Mouse (Mus musculus) hindbrain, embryonic 15.5 days (tissue): Measurements from ENCODE around the gene Wrb. TPM values are rescaled to one million over a fixed set of nuclear protein-coding genes. Genes with fewer than 3 reads are reported as not detected.
"Not testable (repeated sequence)": the region's sequence is repeated elsewhere in the genome, so short reads cannot be mapped to it uniquely, and the experiment has no call there.

Experiments
- ATAC-seq: fragments of 200-750 bp; cut with Nextera tagmentation; 2 replicates; pipeline ENCODE4 v1.8.0; 2017; ENCODE audit warnings: low read depth, moderate number of reproducible peaks, moderate TSS enrichment; ENCODE audit not compliant: low FRiP score
- H3K27ac ChIP-seq: fragments of 300-500 bp; sonication (generic); replicated peaks from 2 replicates; pipeline ENCODE4 v1.5.1; 2015; ENCODE audit warnings: mild to moderate bottlenecking, inconsistent platforms
- H3K27me3 ChIP-seq: fragments of 300-500 bp; sonication (generic); 2 replicates; pipeline ENCODE4 v1.6.1; 2015; ENCODE audit warnings: control low read depth, inconsistent platforms
- H3K36me3 ChIP-seq: fragments of 300-500 bp; sonication (generic); 2 replicates; pipeline ENCODE4 v1.6.1; 2015; ENCODE audit warnings: control low read depth, inconsistent platforms
- H3K4me1 ChIP-seq: fragments of 300-500 bp; sonication (generic); replicated peaks from 2 replicates; pipeline ENCODE4 v1.6.1; 2015; ENCODE audit warnings: control low read depth, inconsistent platforms
- H3K4me2 ChIP-seq: fragments of 300-500 bp; sonication (generic); 2 replicates; pipeline ENCODE4 v1.6.1; 2015; ENCODE audit warnings: moderate library complexity, mild to moderate bottlenecking, inconsistent platforms
- H3K4me3 ChIP-seq: fragments of 300-500 bp; sonication (generic); 2 replicates; pipeline ENCODE4 v1.5.1; 2015; ENCODE audit warnings: mild to moderate bottlenecking, inconsistent platforms
- H3K9ac ChIP-seq: fragments of 300-500 bp; sonication (generic); 2 replicates; pipeline ENCODE4 v1.6.1; 2015; ENCODE audit warnings: inconsistent platforms
- H3K9me3 ChIP-seq: fragments of 300-500 bp; sonication (generic); 2 replicates; pipeline ENCODE4 v1.6.1; 2016; ENCODE audit warnings: control low read depth, inconsistent platforms
- WGBS: fragments of 180-500 bp; shearing (Covaris S2); methylation state at CpG from one replicate; pipeline ENCODE4 v1.1.7; 2015; 5-methylcytosine and 5-hydroxymethylcytosine counted together
- polyA plus RNA-seq: library from polyadenylated mRNA; unstranded; fragments of >200 nt; fragmentation: Nextera tagmentation; extraction: Ambion mirVana; gene quantifications from 2 replicates; pipeline ENCODE4 v1.2.1, GENCODE M21; 2015

Gene Wrb
- 205 and 206 TPM in 2 replicates for polyA plus RNA-seq

DNA sequence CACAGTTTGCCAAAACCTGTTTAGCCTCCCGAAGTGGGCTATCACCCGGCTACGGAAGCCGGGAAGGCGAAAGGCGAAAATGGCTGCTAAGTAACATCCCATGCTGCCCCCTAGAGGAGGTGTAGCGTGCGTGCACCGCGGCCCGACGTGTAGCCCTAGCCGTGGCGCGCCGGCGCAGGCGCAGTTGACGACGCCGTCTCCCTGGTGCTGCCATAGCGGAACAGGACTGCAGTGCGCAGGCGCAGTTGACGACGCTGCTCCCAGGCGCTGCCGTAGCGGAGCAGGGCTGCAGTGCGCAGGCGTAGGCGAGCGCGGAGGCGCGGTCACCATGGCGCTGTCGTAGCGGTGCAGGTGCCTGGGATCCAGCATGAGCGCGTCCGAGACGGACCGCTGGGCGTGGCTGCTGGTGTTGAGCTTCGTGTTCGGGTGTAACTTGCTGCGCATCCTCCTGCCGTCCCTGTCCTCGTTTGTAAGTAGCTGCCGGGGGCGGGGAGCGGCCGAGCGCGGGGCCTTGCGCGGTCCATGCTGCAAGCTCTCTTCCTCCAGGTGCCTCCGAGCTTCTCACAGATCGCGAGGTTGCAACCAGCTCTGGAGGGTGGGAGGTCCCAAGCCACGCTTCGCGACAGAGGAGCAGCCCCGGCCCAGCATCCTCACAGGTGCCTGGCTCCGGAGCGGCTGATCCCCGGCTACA is at the start of gene Wrb:
Gene Wrb (plus strand): TSS at position 298 of the 691 bp plus-strand sequence.
- H3K36me3 ChIP-seq: no peaks in the 10 kb centered on the region
- WGBS: under 1% methylated on average over 68 of the region's 68 CpGs
- peak; percentile 95 for ATAC-seq
- peaks cover 26% of the 10 kb centered on the region for H3K4me1 ChIP-seq
- H3K27ac ChIP-seq: peak within 1 kb of the TSS; percentile 86
- peak within 1 kb of the TSS; percentile 91 for H3K4me3 ChIP-seq
- no peaks in the 10 kb centered on the region for H3K9me3 ChIP-seq
- H3K27me3 ChIP-seq: no peaks in the 10 kb centered on the region
- H3K9ac ChIP-seq: peak within 1 kb of the TSS; percentile 79
- H3K4me2 ChIP-seq: peak within 1 kb of the TSS; percentile 77

DNA sequence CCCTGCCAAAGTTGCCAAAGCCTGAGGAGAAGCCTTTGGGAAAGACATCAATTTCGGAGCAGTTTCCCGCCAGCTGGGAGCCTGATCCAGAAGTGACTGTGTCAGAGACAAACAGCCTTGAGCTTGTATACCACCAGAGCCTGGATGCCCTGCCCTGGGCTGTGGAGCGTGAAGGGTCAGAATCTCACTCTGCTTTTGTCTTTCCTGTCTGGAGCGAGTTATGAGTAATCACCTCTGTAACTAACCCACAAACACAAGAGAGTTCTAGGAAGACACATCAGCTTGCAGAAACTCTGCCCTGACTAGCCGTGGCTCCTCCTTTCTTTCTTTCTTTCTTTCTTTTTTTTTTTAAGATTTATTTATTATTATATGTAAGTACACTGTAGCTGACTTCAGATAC is 49.2 kb upstream of the Wrb start:
- Histone ChIP-seq H3K27me3 (no peaks in the 10 kb centered on the region), H3K27ac (no peak overlapping the region), H3K9ac (no peak overlapping the region), H3K4me3 (no peak overlapping the region), H3K4me1 (no peaks in the 10 kb centered on the region), H3K4me2 (no peak overlapping the region), H3K9me3 (no peaks in the 10 kb centered on the region), H3K36me3 (no peaks in the 10 kb centered on the region)
- WGBS: 89% methylated on average over 5 of the region's 5 CpGs
- no peak for ATAC-seq

DNA sequence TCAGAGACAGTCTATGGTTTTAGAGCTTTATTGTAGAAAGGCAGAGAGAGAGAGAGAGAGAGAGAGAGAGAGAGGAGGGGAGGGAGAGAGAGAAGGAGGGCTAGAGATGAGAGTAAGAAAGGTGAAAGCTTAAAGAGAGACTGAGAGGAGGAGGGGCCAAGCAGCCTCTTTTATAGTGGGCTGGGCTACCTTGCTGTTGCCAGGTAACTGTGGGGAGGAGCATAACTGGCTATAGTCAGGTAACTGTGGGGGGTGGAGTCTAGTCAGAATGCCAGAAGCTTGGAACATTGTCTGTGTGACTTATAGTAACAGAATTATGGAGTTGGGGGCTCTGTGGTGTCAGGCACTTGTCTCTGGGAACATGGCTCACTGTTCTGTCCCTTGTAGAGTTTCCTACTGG is 47.4 kb upstream of the Wrb start:
- not testable (repeated sequence) for H3K4me3 ChIP-seq, H3K27me3 ChIP-seq, H3K4me2 ChIP-seq, ATAC-seq, H3K9me3 ChIP-seq, H3K9ac ChIP-seq, H3K36me3 ChIP-seq, H3K27ac ChIP-seq, H3K4me1 ChIP-seq

DNA sequence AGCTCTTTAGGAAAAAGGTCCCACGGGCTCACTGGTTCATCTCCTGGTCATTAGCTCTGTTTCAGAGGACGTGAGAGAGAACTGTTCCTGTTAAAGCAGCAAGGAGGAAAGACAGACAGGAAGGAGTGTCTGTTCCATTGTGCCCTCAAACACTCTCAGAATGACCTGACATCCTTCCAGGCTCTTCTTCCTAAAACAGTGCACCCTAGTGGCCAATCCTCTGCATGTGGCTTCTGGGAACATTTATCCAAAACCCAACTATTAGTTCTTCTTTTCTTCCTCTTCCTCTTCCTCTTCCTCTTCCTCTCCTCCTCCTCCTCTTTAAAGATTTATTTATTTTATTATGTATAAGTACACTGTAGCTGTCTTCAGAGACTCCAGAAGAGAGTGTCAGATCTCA is 42.2 kb upstream of the Wrb start:
- Histone ChIP-seq H3K9ac (no peak overlapping the region), H3K36me3 (no peaks in the 10 kb centered on the region), H3K4me3 (no peak overlapping the region), H3K4me1 (no peaks in the 10 kb centered on the region), H3K9me3 (no peaks in the 10 kb centered on the region), H3K27me3 (no peaks in the 10 kb centered on the region), H3K4me2 (no peak overlapping the region), H3K27ac (no peak overlapping the region)
- no peak for ATAC-seq
- WGBS: 46% methylated on average over 2 of the region's 2 CpGs

DNA sequence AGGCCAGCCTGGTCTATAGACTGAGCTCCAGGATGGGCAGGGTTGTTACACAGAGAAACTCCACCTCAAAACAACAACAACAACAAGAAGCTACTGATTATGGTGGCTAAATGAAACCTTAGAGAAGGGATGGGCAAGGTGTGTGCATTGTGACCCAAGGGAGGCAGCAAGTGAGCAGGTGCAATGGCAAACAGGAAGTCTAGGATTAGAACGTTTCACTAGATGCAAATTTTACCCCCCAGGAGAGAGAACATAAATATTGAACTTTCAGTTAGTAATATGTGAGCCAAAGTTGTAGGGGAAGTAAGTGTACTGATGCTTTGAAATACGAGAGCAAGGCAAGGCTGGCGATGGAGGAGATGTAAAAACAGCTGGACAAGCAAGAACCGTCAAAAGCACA is 35.5 kb upstream of the Wrb start:
- Histone ChIP-seq H3K4me2 (no peak overlapping the region), H3K4me1 (no peaks in the 10 kb centered on the region), H3K9me3 (no peaks in the 10 kb centered on the region), H3K27ac (no peak overlapping the region), H3K4me3 (no peak overlapping the region), H3K36me3 (no peaks in the 10 kb centered on the region), H3K27me3 (no peaks in the 10 kb centered on the region), H3K9ac (no peak overlapping the region)
- ATAC-seq: no peak
- 69% methylated on average over 4 of the region's 4 CpGs for WGBS

DNA sequence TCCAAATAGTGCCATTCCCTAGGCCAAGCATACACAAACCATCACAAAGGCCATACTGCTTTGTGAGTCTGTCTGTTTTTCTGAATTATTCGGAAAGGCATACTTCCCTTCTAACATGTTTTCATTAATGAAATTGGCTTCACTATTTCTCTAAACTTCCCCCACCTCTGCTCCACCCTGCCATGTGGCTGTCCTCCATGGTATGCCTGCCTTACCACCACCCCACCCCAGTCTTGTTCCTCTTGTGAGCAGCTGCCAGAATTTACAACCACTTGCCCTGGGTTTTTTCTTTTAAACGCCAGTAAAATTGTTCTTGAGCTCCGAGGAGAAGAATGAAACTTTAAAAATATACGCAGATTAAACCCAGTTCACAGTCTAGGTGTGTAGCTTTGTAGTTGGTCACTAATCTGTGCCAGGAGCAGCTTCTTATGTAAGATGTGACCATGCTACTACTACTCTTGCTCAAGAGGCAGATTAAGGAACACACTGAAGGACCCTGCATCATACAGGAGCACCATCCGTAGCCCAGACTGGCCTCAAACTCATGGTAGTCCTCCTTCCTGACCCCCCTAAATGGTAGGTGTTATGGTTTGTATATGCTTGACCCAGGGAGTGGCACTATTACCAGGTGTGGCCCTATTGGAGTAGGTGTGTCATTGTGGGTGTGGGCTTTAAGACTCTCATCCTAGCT is 34.4 kb upstream of the Wrb start:
- no peak overlapping the region for H3K4me3 ChIP-seq
- no peaks in the 10 kb centered on the region for H3K9me3 ChIP-seq
- no peaks in the 10 kb centered on the region for H3K27me3 ChIP-seq
- H3K4me2 ChIP-seq: no peak overlapping the region
- no peak overlapping the region for H3K9ac ChIP-seq
- no peak overlapping the region for H3K27ac ChIP-seq
- WGBS: 89% methylated on average over 5 of the region's 5 CpGs
- no peaks in the 10 kb centered on the region for H3K36me3 ChIP-seq
- H3K4me1 ChIP-seq: no peaks in the 10 kb centered on the region
- ATAC-seq: no peak

DNA sequence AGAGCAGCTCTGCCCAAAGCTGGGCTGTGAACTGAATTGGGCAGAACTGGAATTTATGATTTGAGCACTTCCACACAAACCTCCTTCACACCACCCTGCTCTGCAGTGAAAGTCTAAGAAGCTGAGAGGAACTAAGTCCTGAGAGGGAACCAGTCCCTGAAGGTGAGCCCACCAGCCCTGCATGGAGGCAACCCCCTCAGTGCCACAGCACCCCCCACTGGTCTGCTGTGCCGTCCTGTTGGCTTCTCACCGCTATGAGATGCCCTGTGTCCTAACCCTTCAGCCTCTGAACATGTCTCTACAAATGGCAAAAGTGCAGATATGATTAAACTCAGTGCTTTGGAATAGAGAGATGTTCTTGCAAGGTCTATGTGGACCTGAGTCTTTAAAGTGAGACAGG is 32.4 kb upstream of the Wrb start:
- Histone ChIP-seq H3K4me2 (no peak overlapping the region), H3K4me3 (no peak overlapping the region), H3K27ac (no peak overlapping the region), H3K4me1 (no peaks in the 10 kb centered on the region), H3K36me3 (peaks cover under 1% of the 10 kb centered on the region; the same call in 1 of the 2 replicates), H3K27me3 (no peaks in the 10 kb centered on the region), H3K9ac (no peak overlapping the region), H3K9me3 (no peaks in the 10 kb centered on the region)
- ATAC-seq: no peak
- WGBS: 59% methylated on average over 2 of the region's 2 CpGs

DNA sequence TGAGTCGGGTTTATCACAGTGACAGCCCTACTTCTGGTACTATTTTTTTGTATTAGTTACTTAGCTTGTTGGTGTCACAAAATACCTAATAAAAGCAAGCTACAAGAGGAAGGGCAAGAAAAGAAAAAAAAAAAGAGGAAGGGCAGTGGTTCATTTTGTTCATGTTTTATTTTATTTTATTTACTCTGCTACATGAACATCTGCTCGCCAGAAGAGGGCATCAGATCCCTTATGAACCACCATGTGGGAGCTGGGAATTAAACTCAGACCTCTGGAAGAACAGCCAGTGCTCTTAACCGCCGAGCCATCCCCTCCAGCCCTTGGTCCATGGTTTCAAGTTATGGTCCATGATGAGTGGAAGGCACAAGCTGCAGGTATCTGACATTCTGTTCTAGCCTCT is 30.5 kb upstream of the Wrb start:
- H3K4me2 ChIP-seq: no peak overlapping the region
- H3K27me3 ChIP-seq: no peaks in the 10 kb centered on the region
- H3K9ac ChIP-seq: no peak overlapping the region
- no peak overlapping the region for H3K27ac ChIP-seq
- no peak overlapping the region for H3K4me3 ChIP-seq
- ATAC-seq: no peak
- no peaks in the 10 kb centered on the region for H3K4me1 ChIP-seq
- WGBS: 49% methylated on average over 4 of the region's 4 CpGs
- H3K9me3 ChIP-seq: no peaks in the 10 kb centered on the region
- peaks cover 16% of the 10 kb centered on the region for H3K36me3 ChIP-seq

DNA sequence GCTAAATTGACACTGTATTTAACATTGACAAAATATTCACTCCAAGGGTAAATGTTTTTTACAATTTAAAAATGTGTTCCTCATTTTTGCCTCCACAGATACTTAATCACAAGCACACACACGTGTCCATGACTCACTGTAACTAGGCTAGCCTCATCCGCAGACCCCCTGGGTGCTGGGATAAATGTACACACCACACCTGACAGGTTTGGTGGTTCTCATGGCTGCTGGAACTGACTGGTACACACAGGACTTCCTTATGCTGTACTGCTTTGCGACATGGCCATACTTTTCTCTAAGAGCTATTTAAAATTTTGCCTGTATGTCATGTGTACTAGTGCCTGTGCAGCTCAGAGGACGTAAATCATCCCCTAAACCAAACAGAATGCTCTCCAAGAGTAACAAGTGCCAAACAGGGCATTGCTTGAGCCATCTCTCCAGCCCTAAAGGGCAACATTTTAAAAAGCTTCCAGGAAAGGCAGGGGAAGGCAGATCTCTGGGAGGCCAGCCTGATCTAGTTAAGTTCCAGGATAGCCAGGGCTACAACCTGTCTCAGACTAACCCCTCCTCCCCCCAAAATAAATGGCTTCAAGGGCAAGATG is 25.1 kb upstream of the Wrb start:
- Histone ChIP-seq H3K4me3 (no peak overlapping the region), H3K4me2 (no peak overlapping the region), H3K36me3 (peaks cover 59% of the 10 kb centered on the region), H3K9ac (no peak overlapping the region), H3K4me1 (peaks cover 9% of the 10 kb centered on the region), H3K27ac (no peak overlapping the region), H3K9me3 (no peaks in the 10 kb centered on the region), H3K27me3 (no peaks in the 10 kb centered on the region)
- WGBS: 84% methylated on average over 4 of the region's 4 CpGs
- no peak for ATAC-seq

DNA sequence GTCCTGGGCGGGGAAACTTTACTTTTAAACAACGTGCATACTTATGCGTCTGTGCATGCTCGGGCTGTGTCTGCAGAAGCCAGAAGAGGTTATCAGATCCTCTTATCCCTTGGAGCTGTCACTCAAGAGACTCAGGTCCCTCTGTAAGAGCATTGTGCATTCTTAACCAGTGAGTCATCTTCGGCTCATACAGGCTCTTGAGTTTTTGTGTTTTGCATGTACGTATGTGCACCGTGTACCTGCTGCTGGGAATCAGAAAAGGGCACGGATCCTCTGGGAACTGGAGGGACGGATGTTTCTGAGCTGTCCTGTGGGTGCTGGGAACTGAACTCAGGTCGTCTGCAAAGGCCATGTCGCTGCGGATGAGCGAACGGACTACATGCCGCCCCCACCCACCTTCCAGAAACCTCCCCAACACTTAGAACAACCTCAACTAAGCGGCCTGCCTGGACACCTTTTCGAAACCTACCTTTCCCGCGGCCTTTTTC is 18.5 kb upstream of the Wrb start:
- Histone ChIP-seq H3K27me3 (no peaks in the 10 kb centered on the region), H3K4me1 (peaks cover 31% of the 10 kb centered on the region), H3K36me3 (peaks cover 33% of the 10 kb centered on the region), H3K9me3 (no peaks in the 10 kb centered on the region), H3K4me2 (peak overlapping the region; percentile 92), H3K9ac (peak overlapping the region; percentile 86), H3K4me3 (peak overlapping the region; percentile 90), H3K27ac (peak overlapping the region; percentile 100)
- WGBS: 5% methylated on average over 19 of the region's 19 CpGs
- no peak for ATAC-seq

DNA sequence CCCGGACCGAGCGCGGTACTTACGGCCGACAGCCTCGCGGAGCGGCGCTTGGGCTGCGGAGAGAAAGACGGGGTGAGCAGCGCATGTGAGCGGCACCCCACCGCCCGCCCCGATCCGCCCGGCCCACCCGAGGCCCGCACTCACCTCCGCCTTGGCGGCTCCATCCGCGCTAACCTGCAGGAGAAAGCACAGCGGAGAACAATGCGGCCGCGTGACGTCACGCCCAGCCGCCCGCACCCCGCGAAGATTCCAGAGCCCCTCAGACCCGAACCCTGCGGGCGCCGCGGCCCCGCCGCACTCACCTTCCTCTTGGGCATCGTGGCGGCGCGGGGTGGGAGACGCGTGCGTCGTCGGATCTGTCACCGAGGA is 17.9 kb upstream of the Wrb start:
- Histone ChIP-seq H3K9ac (peak overlapping the region; percentile 86), H3K4me2 (peak overlapping the region; percentile 92), H3K4me3 (peak overlapping the region; percentile 90), H3K27ac (peak overlapping the region; percentile 100), H3K27me3 (no peaks in the 10 kb centered on the region), H3K36me3 (peaks cover 32% of the 10 kb centered on the region), H3K4me1 (peaks cover 31% of the 10 kb centered on the region), H3K9me3 (no peaks in the 10 kb centered on the region)
- ATAC-seq: peak; percentile 73
- 0% methylated on average over 33 of the region's 52 CpGs for WGBS

DNA sequence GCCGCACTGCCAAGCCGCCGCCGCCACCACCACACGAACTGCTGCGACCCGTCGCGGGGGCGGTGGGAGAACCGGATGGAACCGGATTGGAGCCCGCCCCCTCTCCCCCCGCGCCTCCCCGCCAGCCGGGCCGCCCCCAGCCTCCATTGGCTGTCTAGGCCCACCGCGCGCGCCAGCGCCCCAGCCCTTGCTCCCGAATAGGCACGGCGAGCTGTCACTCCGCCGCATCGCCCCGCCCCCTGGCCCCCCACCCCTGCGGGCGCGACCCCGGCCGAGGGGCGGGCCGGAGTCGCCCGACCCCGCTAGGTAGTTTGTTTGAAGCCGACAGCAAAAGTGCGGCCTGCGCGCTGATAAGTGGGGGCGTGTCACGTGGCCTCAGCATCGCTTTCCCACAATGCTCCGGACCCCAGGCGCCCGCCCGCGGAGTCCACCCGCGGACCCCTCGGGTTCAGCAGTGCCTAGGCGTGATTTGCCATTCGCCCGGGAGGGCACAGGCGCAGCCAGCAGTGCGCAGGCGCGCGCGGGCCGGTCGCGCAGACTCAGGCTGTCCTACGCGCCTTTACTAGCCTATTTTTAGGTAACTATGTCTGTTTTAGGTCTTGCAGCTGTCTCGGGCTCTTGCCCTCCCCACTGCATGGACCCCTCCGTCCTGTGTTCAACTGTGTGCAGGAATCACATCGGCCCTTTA is 17.4 kb upstream of the Wrb start, which contains the start of gene Hmgn1:
Gene Hmgn1 (minus strand): TSS at position 73 of the 688 bp plus-strand sequence.
- peak; percentile 98 for ATAC-seq
- Histone ChIP-seq H3K27me3 (no peaks in the 10 kb centered on the region), H3K9me3 (no peaks in the 10 kb centered on the region), H3K27ac (peak within 1 kb of the TSS; percentile 100), H3K9ac (peak within 1 kb of the TSS; percentile 86), H3K4me3 (peak within 1 kb of the TSS; percentile 90), H3K4me2 (peak within 1 kb of the TSS; percentile 92), H3K4me1 (peaks cover 31% of the 10 kb centered on the region), H3K36me3 (peaks cover 27% of the 10 kb centered on the region)
- WGBS: under 1% methylated on average over 62 of the region's 72 CpGs
